Mouse (Mus musculus): ENCODE data around the gene Hspb6. TPM values are rescaled to one million over a fixed set of nuclear protein-coding genes. Genes with fewer than 3 reads are reported as not detected.

Hspb6 gene
- polyA plus RNA-seq, 1 experiment from 2014 or later = 24.9 TPM

GRCm38 (mm10) chr7:30586455-30587020 is 34.6 kb downstream of the Hspb6 start:
- H3K4me1 ChIP-seq (ENCODE audit: insufficient read depth) = 0 out of 2 replicates have a peak, but pooled peaks cover 3% of the 10 kb centered on the region
- 87% methylated on average over 28 of the region's 28 CpGs for WGBS
- H3K36me3 ChIP-seq (ENCODE audit: insufficient read depth) = peaks cover 53% of the 10 kb centered on the region
- H3K9ac ChIP-seq = no peak overlapping the region
- H3K9me3 ChIP-seq (ENCODE audit: low read depth, low read length) = no peaks in the 10 kb centered on the region
- H3K27ac ChIP-seq (ENCODE audit: low read depth) = no peak overlapping the region
- TF ChIP-seq CTCF (IDR thresholded peaks at IDR 0.05; ENCODE audit: low read depth) = no peak
- no peaks in the 10 kb centered on the region for H3K27me3 ChIP-seq (ENCODE audit: insufficient read depth, low read length)
- DNase-seq (no peak), ATAC-seq (ENCODE audit: insufficient read depth) (no peak)
- peak overlapping the region; percentile 82 for H3K4me2 ChIP-seq
- peak overlapping the region; percentile 94; the same call in 1 of the 2 replicates for H3K4me3 ChIP-seq (ENCODE audit: low read depth, low read length)

- no peak for TF ChIP-seq CTCF (IDR thresholded peaks at IDR 0.05; ENCODE audit: low read depth)
- no peaks in the 10 kb centered on the region for H3K9me3 ChIP-seq (ENCODE audit: low read depth, low read length)
- WGBS = under 1% methylated on average over 67 of the region's 67 CpGs
- H3K27ac ChIP-seq (ENCODE audit: low read depth) = peak overlapping the region; percentile 93
- ATAC-seq (ENCODE audit: insufficient read depth) (peak; percentile 24), DNase-seq (peak; percentile 34)
- H3K4me2 ChIP-seq = peak overlapping the region; percentile 82
- 0 out of 2 replicates have a peak, but pooled peaks cover 3% of the 10 kb centered on the region for H3K4me1 ChIP-seq (ENCODE audit: insufficient read depth)
- peak overlapping the region; percentile 98 for H3K9ac ChIP-seq
- peak overlapping the region; percentile 94 for H3K4me3 ChIP-seq (ENCODE audit: low read depth, low read length)
- H3K36me3 ChIP-seq (ENCODE audit: insufficient read depth) = peaks cover 38% of the 10 kb centered on the region
- no peaks in the 10 kb centered on the region for H3K27me3 ChIP-seq (ENCODE audit: insufficient read depth, low read length)
Measured at GRCm38 (mm10) chr7:30587842-30588667, 36.1 kb downstream of the Hspb6 start.

GRCm38 (mm10) chr7:30588676-30589434 is 36.9 kb downstream of the Hspb6 start, which contains the start of gene Kmt2b:
TSS of gene Kmt2b (minus strand) at chr7:30588726.
- Histone ChIP-seq H3K9ac (peak within 1 kb of the TSS; percentile 98), H3K4me1 (ENCODE audit: insufficient read depth) (0 out of 2 replicates have a peak, but pooled peaks cover 3% of the 10 kb centered on the region), H3K27me3 (ENCODE audit: insufficient read depth, low read length) (no peaks in the 10 kb centered on the region), H3K4me2 (peak within 1 kb of the TSS; percentile 82), H3K27ac (ENCODE audit: low read depth) (peak within 1 kb of the TSS; percentile 93), H3K36me3 (ENCODE audit: insufficient read depth) (peaks cover 30% of the 10 kb centered on the region), H3K9me3 (ENCODE audit: low read depth, low read length) (no peaks in the 10 kb centered on the region), H3K4me3 (ENCODE audit: low read depth, low read length) (peak within 1 kb of the TSS; percentile 94)
- no peak for TF ChIP-seq CTCF (IDR thresholded peaks at IDR 0.05; ENCODE audit: low read depth)
- under 1% methylated on average over 49 of the region's 68 CpGs for WGBS
- ATAC-seq (ENCODE audit: insufficient read depth) (peak; percentile 97), DNase-seq (peak; percentile 98)

GRCm38 (mm10) chr7:30589435-30590301 is 37.7 kb downstream of the Hspb6 start:
- peak; percentile 95 for TF ChIP-seq CTCF (IDR thresholded peaks at IDR 0.05; ENCODE audit: low read depth)
- Histone ChIP-seq H3K9ac (peak overlapping the region; percentile 59), H3K4me1 (ENCODE audit: insufficient read depth) (0 out of 2 replicates have a peak, but pooled peaks cover 3% of the 10 kb centered on the region), H3K36me3 (ENCODE audit: insufficient read depth) (peaks cover 21% of the 10 kb centered on the region), H3K27me3 (ENCODE audit: insufficient read depth, low read length) (no peaks in the 10 kb centered on the region), H3K27ac (ENCODE audit: low read depth) (peak overlapping the region; percentile 93), H3K4me3 (ENCODE audit: low read depth, low read length) (peak overlapping the region; percentile 94), H3K4me2 (peak overlapping the region; percentile 82), H3K9me3 (ENCODE audit: low read depth, low read length) (no peaks in the 10 kb centered on the region)
- DNase-seq (peak; percentile 96), ATAC-seq (ENCODE audit: insufficient read depth) (peak; percentile 67)
- 25% methylated on average over 40 of the region's 40 CpGs for WGBS

- no peak overlapping the region for H3K9ac ChIP-seq
- peaks cover 7% of the 10 kb centered on the region for H3K36me3 ChIP-seq (ENCODE audit: insufficient read depth)
- no peak overlapping the region for H3K4me3 ChIP-seq (ENCODE audit: low read depth, low read length)
- ATAC-seq (ENCODE audit: insufficient read depth) (no peak), DNase-seq (no peak)
- H3K4me1 ChIP-seq (ENCODE audit: insufficient read depth) = 0 out of 2 replicates have a peak, but pooled peaks cover 3% of the 10 kb centered on the region
- H3K9me3 ChIP-seq (ENCODE audit: low read depth, low read length) = no peaks in the 10 kb centered on the region
- no peak overlapping the region for H3K27ac ChIP-seq (ENCODE audit: low read depth)
- no peak for TF ChIP-seq CTCF (IDR thresholded peaks at IDR 0.05; ENCODE audit: low read depth)
- WGBS = 80% methylated on average over 9 of the region's 9 CpGs
- no peak overlapping the region for H3K4me2 ChIP-seq
- H3K27me3 ChIP-seq (ENCODE audit: insufficient read depth, low read length) = no peaks in the 10 kb centered on the region
Measured at GRCm38 (mm10) chr7:30590927-30591604, 39.1 kb downstream of the Hspb6 start.

- Histone ChIP-seq H3K9ac (no peak overlapping the region), H3K4me2 (no peak overlapping the region), H3K27ac (ENCODE audit: low read depth) (no peak overlapping the region), H3K4me3 (ENCODE audit: low read depth, low read length) (no peak overlapping the region), H3K36me3 (ENCODE audit: insufficient read depth) (peaks cover 2% of the 10 kb centered on the region), H3K9me3 (ENCODE audit: low read depth, low read length) (no peaks in the 10 kb centered on the region), H3K27me3 (ENCODE audit: insufficient read depth, low read length) (no peaks in the 10 kb centered on the region), H3K4me1 (ENCODE audit: insufficient read depth) (0 out of 2 replicates have a peak, but pooled peaks cover 3% of the 10 kb centered on the region)
- 57% methylated on average over 4 of the region's 4 CpGs for WGBS
- DNase-seq (no peak), ATAC-seq (ENCODE audit: insufficient read depth) (no peak)
- no peak for TF ChIP-seq CTCF (IDR thresholded peaks at IDR 0.05; ENCODE audit: low read depth)
Measured at GRCm38 (mm10) chr7:30591605-30591951, 39.6 kb downstream of the Hspb6 start.

All from lung, embryonic 14.5 days (tissue).